In genomic region chr1:127860492-127860891, GRCm38 (mm10) we compare ENCODE assay signal across 22 mouse cellular contexts. TPM values are rescaled to one million over a fixed set of nuclear protein-coding genes. Genes with fewer than 3 reads are reported as not detected.
"Had no signal": no experiment of that assay in that cellular context is flagged by ENCODE, and none has a peak within 500 bp of the region (broad histone marks: within the 10 kb centered on the region; RNA-seq: fewer than 3 reads in every experiment).

No protein-coding gene starts in this region.

- H3K4me2 ChIP-seq: liver, embryonic 13.5 days; midbrain, embryonic 11.5 days; neural tube, embryonic 12.5 days; neural tube, embryonic 15.5 days had no signal

- H3K36me3 ChIP-seq: liver, embryonic 13.5 days; neural tube, embryonic 12.5 days; neural tube, embryonic 15.5 days had no signal

- H3K27me3 ChIP-seq: liver, embryonic 13.5 days; neural tube, embryonic 12.5 days; neural tube, embryonic 15.5 days had no signal

- DNase-seq: kidney, postnatal 25 days; layer of hippocampus, adult 9-11 months; liver, embryonic 13.5 days; lung, adult 2 months; lung, postnatal 14 days; lung, postnatal 4 days; midbrain, embryonic 14.5 days; right cerebral cortex, postnatal 25 days; thymus, adult 18-20 months; thymus, postnatal 36 days had no signal

- H3K4me3 ChIP-seq: layer of hippocampus, adult 2 months; liver, embryonic 13.5 days; neural tube, embryonic 12.5 days; neural tube, embryonic 15.5 days had no signal

RNA-seq across cellular contexts. Expression of gene Map3k19, which starts 5.7 kb away (rescaled TPM):
- total RNA-seq: liver, adult 2 months had no signal
- polyA plus RNA-seq: kidney, embryonic 14.5 days; kidney, postnatal 0 days; limb, embryonic 11.5 days; limb, embryonic 14.5 days; liver, embryonic 13.5 days; liver, embryonic 16.5 days; neural tube, embryonic 12.5 days; small intestine, adult 2 months; stomach, embryonic 16.5 days had no signal
